Mouse (Mus musculus): ENCODE results near the gene Spata18.

GRCm38 (mm10) chr5:73725981-73726380, 74.8 kb downstream of the Spata18 start:
- TF ChIP-seq TAL1 (IDR thresholded peaks at IDR 0.05; ENCODE audit: low read length), result no peak
- no peak for TF ChIP-seq GATA1 (IDR thresholded peaks at IDR 0.05; ENCODE audit: low read length)
